Mouse (Mus musculus): Measurements from ENCODE around the gene Lepr. TPM values are rescaled to one million over a fixed set of nuclear protein-coding genes. Genes with fewer than 3 reads are reported as not detected.

Gene Lepr
- total and polyA plus RNA-seq, 3 experiments = 0.04 TPM; not detected in 2

DNA sequence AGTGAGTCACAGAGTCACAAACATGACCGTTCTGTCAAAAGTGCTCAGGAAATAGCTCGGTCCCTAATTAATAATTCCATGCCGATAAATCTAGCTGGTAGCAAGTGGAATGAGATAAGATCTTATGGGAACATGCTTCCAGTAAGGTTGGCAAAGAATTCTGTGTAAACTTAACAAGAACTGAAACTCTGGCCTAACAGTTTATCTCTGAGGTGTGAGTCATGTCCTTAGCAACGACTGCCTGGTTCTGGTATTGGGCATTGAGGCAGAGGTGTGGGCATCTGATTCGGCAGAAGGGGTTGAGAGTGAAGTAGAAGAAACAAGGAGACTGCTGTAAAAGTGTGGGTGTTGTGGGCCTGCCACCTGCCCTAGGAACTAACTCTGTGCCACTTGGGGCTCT, 47.4 kb upstream of the Lepr start:
- Histone ChIP-seq H3K79me2 (ENCODE audit: control insufficient read depth, insufficient read depth, low read length, poor library complexity) (no peaks in the 10 kb centered on the region), H3K27ac (ENCODE audit: control insufficient read depth, low read depth, low read length) (no peak overlapping the region), H3K9me3 (replicated peaks; ENCODE audit: insufficient read depth, low read length) (no peaks in the 10 kb centered on the region), H3K36me3 (ENCODE audit: control insufficient read depth in 1 of 2, insufficient read depth in 2 of 2, low read length in 2 of 2) (no peaks in the 10 kb centered on the region), H3K4me1 (ENCODE audit: control insufficient read depth in 1 of 2, insufficient read depth in 2 of 2, low read length in 2 of 2) (no peaks in the 10 kb centered on the region), H3K27me3 (ENCODE audit: control insufficient read depth in 1 of 2, insufficient read depth in 2 of 2, low read length in 2 of 2) (no peaks in the 10 kb centered on the region), H3K9ac (ENCODE audit: control insufficient read depth, low read depth, low read length, poor library complexity, severe bottlenecking) (no peak overlapping the region), H3K4me3 (ENCODE audit: control insufficient read depth in 1 of 2, insufficient read depth in 1 of 2, low read depth in 2 of 2, low read length in 2 of 2) (no peak overlapping the region)
- TF ChIP-seq ETS1 (IDR thresholded peaks at IDR 0.05; ENCODE audit: low read depth, low read length) (no peak), MYC (IDR thresholded peaks at IDR 0.05; ENCODE audit: low read depth, low read length) (no peak), ZNF384 (IDR thresholded peaks at IDR 0.05; ENCODE audit: low read depth, low read length) (no peak), MYB (IDR thresholded peaks at IDR 0.05; ENCODE audit: low read depth, low read length) (no peak), MAX (IDR thresholded peaks at IDR 0.05; ENCODE audit: low read length) (no peak)
- DNase-seq (ENCODE audit: low read depth, low spot score) = no peak

DNA sequence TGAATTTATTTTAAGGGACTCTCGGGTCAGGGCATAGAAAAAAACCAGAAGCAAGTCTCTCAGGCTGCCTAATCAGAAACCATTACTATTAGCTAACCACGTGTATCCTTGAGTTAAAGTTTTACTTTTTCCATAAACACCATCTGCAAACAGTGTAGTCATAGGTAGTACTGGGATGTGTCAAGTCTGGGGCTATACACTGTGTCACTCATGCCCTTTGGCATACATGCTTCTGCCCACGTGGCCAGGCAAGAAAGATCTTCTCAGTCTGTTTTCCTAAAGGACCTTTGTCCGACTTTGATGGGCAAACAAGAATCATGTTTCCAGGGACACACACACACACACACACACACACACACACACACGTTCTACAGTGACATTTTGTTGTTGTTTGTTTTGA, 42.4 kb upstream of the Lepr start:
- TF ChIP-seq TCF12 (IDR thresholded peaks at IDR 0.05; ENCODE audit: low read depth, low read length) = no peak
- TF ChIP-seq MYC (IDR thresholded peaks at IDR 0.05; ENCODE audit: low read depth, low read length) = no peak
- TF ChIP-seq EP300 (IDR thresholded peaks at IDR 0.05; ENCODE audit: low read depth in 1 of 2, low read length in 2 of 2) = no peak
- TF ChIP-seq MAX (IDR thresholded peaks at IDR 0.05; ENCODE audit: low read length) = no peak
- no peak for TF ChIP-seq JUND (IDR thresholded peaks at IDR 0.05; ENCODE audit: low read depth, low read length)
- TF ChIP-seq SMC3 (IDR thresholded peaks at IDR 0.05; ENCODE audit: low read depth, low read length) = no peak
- no peak for TF ChIP-seq ZNF384 (IDR thresholded peaks at IDR 0.05; ENCODE audit: low read depth, low read length)
- no peak for TF ChIP-seq USF2 (IDR thresholded peaks at IDR 0.05; ENCODE audit: borderline replicate concordance in 1 of 2, insufficient read depth in 1 of 2, low read depth in 1 of 2, low read length in 2 of 2)
- TF ChIP-seq ZKSCAN1 (IDR thresholded peaks at IDR 0.05; ENCODE audit: low read depth, low read length) = no peak
- TF ChIP-seq BHLHE40 (IDR thresholded peaks at IDR 0.05; ENCODE audit: borderline replicate concordance, low read depth, low read length) = no peak
- no peak for TF ChIP-seq UBTF (IDR thresholded peaks at IDR 0.05; ENCODE audit: borderline replicate concordance, insufficient read depth, low read depth, low read length)
- TF ChIP-seq RCOR1 (IDR thresholded peaks at IDR 0.05; ENCODE audit: low read depth, low read length) = no peak
- no peak for TF ChIP-seq HCFC1 (IDR thresholded peaks at IDR 0.05; ENCODE audit: low read depth, low read length)
- no peak for TF ChIP-seq TBP (IDR thresholded peaks at IDR 0.05; ENCODE audit: low read depth, low read length)
- no peak for TF ChIP-seq USF1 (IDR thresholded peaks at IDR 0.05; ENCODE audit: low read depth, low read length)
- TF ChIP-seq TAL1 (IDR thresholded peaks at IDR 0.05; ENCODE audit: low read length) = no peak
- no peak for TF ChIP-seq RAD21 (IDR thresholded peaks at IDR 0.05; ENCODE audit: low read depth, low read length)
- no peak for TF ChIP-seq SIN3A (IDR thresholded peaks at IDR 0.05; ENCODE audit: low read length)
- no peak for TF ChIP-seq MEF2A (IDR thresholded peaks at IDR 0.05; ENCODE audit: extremely low read depth, insufficient replicate concordance, low read depth, low read length, poor library complexity, severe bottlenecking)
- no peaks in the 10 kb centered on the region for H3K9me3 ChIP-seq (replicated peaks; ENCODE audit: insufficient read depth, low read length)
- no peaks in the 10 kb centered on the region for H3K4me1 ChIP-seq (ENCODE audit: control insufficient read depth in 1 of 2, insufficient read depth in 2 of 2, low read length in 2 of 2)
- no peaks in the 10 kb centered on the region for H3K27me3 ChIP-seq (ENCODE audit: control insufficient read depth in 1 of 2, insufficient read depth in 2 of 2, low read length in 2 of 2)
- H3K27ac ChIP-seq (ENCODE audit: control insufficient read depth, low read depth, low read length) = no peak overlapping the region
- DNase-seq (ENCODE audit: low read depth, low spot score) = no peak
- no peaks in the 10 kb centered on the region for H3K36me3 ChIP-seq (ENCODE audit: control insufficient read depth in 1 of 2, insufficient read depth in 2 of 2, low read length in 2 of 2)
- no peak overlapping the region for H3K9ac ChIP-seq (ENCODE audit: control insufficient read depth, low read depth, low read length, poor library complexity, severe bottlenecking)
- no peaks in the 10 kb centered on the region for H3K79me2 ChIP-seq (ENCODE audit: control insufficient read depth, insufficient read depth, low read length, poor library complexity)
- H3K4me3 ChIP-seq (ENCODE audit: control insufficient read depth in 1 of 2, insufficient read depth in 1 of 2, low read depth in 2 of 2, low read length in 2 of 2) = no peak overlapping the region

All from MEL (cell line).